Mouse (Mus musculus) liver (tissue): ENCODE data around the gene Pdxdc1.

Experiments
- DNase-seq: peaks from one replicate; pipeline ENCODE4 v3.0.0-alpha.2; 2020; ENCODE audit warnings: mixed read lengths

Pdxdc1 gene

DNA sequence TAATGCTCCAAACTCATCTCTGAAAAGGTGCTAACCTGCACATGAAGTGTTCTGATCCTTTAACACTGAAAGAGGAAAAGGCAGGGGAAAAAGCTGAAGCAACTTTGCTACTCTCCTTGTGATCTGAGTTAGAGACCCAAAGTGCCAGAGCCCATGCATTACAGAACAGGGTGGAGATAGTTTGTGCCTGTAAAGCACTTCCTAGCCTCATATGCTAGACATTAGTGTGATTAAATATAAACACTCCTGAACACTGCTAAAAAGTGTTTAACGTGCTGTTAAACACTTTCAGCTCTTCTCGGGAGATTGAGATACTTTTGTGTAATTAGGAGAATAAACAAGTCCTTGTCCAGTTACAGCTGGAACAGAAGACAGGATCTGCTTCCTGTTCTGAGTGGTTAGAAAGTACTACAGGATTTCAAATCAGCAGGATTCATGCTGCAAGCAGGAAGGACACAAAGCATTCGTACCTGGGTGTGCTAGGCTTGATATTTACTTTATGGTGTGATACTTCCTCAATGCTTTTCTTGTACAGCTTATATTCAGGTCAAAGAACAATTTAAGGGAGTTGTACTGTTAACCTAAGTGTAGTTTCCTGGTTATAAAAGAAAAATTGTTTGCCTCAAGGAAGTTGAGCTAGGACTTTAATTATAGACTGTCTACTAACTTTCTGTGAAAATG lies 19.7 kb downstream of the Pdxdc1 start:
- no peak for DNase-seq

DNA sequence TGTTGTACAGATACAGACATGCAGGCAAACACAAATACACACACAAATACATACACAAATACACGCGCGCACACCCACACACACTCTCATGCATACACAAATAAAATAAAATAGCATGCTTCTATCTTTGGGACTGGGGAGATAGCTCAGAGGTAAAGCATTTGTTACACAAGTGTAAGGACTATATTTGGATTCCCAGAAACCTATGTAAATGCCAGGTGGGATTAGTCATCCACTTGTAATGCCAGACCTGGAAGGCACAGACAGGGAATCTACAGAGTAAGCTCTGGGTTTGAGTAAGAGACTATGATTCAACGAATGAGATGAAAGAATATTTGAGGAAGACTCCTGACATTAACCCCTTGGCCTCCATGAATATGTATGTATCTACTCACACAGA lies 27.4 kb downstream of the Pdxdc1 start:
- no peak for DNase-seq

DNA sequence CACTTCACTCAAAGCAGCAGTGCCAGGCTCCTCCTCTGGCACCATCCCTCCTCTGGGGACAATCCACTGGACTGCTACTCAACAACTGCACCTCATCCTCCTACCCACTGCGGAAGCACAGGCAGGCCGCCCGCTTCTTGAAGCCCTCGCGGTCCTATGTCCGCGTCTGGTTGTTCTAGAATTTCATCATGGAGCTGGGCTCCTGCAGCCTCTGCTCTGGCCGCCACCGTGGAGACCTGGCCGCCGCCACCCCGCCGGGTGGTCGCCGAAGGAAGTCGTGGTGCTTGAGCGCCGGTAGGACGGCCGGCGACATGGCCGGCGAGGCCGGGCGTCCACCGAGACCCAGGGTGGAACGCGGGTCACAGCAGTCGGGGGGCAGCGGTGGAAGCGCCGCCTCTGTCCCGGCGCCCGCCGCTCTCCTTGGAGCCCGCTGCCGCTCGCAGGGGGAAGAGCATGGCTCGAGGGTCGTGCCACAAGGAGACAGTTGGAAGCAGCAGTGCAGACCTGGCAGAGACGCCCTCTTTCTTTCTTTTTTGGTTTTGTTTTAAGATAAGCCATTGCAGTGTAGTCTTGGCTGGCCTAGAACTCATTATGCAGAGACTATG lies 34.9 kb downstream of the Pdxdc1 start:
- DNase-seq: peak; percentile 8

DNA sequence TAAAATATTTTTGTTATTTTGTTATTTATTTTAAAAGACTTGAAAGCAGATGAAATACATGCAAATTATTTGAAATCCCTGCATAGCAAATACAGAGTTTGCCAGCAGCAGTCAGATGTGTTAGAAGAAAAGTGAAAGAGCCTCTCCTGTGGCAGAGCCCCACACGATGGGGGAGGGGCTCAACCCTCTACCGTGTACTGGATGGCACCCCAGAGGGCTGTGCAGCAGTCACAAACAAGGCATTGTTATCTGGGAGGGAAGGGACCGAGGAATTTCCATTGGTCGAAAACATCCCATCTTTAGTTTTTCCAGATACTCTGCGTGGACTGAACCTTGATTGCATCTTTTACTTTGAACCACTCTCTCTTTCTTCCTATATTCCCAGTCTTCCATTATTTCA lies 35.5 kb downstream of the Pdxdc1 start:
- peak; percentile 17 for DNase-seq

- no peak for DNase-seq
Observed at GRCm38 (mm10) chr16:13866616-13867015, 36.3 kb downstream of the Pdxdc1 start.

- DNase-seq: peak; percentile 6
Observed at GRCm38 (mm10) chr16:13866076-13866475, 36.9 kb downstream of the Pdxdc1 start.

GRCm38 (mm10) chr16:13853886-13854285 lies 49.0 kb downstream of the Pdxdc1 start:
- DNase-seq: no peak

DNA sequence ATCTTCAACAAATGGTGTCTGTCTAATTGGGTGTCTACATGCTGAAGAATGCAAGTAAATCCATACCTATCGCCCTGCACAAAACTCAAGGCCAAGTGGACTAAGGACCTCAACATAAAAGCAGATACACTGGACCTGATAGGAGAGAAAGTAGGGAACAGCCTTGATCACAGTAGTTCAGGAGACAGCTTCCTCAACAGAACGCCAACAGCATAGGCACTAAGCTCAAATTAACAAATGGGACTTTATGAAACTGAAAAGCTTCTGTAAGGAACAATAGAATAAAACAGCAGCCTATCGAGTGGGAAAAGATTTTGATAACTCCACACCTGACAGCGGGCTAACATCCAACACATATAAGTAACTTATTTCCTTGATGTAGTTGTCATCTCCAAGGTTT lies 51.5 kb downstream of the Pdxdc1 start:
- no peak for DNase-seq

- no peak for DNase-seq
Observed at GRCm38 (mm10) chr16:13848310-13848709, 54.6 kb downstream of the Pdxdc1 start.

- DNase-seq: no peak
Observed at GRCm38 (mm10) chr16:13846675-13847074, 56.3 kb downstream of the Pdxdc1 start.

- DNase-seq: no peak
Observed at GRCm38 (mm10) chr16:13845031-13845430, 57.9 kb downstream of the Pdxdc1 start.

DNA sequence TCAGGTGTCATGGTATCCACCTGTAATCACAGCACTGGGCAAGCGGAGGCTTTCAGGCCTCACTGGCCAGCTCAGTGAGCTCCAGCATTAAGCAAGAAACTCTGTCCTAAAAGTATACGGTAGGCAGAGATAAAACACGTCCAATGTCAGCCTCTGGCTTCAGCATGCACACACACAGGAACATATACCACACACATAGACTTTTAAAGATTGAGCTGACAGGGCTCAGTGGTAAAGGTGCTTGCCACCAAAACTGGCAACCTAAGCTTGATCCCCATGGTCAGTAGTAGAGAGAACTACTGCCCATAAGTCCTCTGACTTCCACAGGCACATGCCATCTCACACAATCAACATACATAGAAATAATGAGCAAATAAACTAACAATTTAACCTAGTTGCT lies 62.0 kb downstream of the Pdxdc1 start:
- DNase-seq: no peak

DNA sequence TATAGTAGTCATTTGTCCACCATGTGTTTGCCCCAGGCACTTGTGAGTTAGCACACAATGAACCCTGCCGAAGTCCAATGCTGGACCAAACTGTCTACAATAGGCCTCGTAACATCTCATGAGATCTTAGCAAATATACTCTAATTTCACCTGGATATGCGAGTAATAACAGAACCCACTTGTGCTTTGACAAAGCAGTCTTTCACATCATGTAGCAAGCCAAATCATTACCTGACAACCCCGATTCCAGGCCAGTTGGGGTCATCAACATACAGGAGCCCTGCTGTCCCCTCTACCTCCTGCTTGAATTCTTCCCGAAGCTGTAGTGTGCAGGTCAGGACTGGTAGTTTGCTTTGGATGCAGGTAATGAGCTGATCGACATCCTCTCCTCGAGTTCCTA lies 62.9 kb downstream of the Pdxdc1 start:
- no peak for DNase-seq

DNA sequence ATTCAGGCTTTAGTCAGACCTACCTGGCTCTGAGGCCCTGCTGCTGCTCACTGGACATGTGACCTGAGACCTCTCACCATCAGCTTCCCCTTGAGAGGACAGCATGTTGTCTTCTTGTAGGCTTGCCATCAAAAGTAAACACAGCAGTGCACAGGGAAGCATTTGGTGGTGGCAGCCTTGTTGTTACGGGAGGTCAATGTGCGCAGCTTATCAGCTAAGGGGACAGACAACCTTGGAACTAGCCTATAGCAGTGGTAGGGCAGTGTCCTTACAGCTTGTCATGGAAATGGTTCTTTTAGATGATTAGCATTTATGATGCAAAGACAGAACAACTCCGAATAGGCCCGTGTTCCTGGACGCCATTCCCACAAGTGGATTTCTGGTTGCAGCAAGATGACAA lies 68.5 kb downstream of the Pdxdc1 start:
- DNase-seq: no peak

DNA sequence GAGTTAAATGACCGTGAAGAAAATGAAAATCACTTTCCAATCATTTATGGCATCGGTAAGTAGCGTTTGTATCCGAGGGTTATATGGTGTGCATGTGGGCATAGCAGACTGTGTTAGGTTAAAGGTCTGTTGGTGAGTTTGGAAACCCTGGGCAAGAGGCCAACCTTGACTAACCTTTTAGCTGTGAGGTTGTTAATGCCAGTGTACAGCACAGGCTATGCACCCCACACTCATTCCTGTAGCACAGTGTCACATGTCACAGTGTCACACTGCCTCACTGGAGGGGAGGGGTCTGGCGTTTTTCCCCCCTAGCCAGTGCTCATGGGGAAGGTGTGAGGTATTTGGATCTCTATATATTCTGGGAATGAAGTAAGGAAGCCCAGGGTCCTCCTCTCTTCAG lies 71.3 kb downstream of the Pdxdc1 start:
- no peak for DNase-seq

DNA sequence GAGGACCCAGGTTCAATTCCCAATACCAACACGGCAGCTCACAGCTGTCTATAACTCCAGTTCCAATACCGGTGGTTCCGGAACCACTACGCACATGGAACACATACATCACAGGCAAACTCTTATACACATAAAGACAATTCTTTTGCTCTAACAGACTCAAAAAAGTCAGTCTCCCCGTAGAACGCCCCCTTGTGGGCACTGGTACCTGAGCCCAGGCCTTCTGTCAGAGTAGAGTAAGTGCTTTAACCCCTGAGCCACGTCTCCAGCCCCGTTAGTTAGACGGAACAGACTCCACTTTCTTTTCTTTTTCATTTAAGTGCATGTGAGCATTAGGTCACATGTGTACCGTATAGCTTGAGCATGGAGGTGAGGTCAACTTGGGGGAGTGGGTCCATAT lies 72.5 kb downstream of the Pdxdc1 start:
- DNase-seq: no peak

DNA sequence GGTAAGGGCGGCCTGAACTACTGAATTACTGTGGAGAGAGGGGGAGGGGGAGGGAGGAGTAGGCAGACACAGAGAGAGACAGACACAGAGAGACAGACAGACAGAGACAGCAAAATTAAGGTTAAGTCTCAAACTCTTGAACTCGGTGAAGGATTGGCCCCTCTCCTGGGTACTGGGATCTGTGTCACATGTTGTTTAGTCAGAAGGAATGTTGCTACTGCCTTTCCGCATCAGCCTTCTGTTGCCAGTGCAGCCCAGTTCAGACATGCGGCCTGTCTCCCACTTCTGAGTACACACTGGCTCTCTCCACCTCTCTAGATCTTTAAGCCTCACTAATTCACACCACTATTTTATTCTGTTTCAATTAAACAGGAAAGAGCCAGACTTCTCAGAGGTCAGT lies 76.4 kb downstream of the Pdxdc1 start:
- DNase-seq: no peak

- no peak for DNase-seq
Observed at GRCm38 (mm10) chr16:13825781-13826490, 77.0 kb downstream of the Pdxdc1 start.

DNA sequence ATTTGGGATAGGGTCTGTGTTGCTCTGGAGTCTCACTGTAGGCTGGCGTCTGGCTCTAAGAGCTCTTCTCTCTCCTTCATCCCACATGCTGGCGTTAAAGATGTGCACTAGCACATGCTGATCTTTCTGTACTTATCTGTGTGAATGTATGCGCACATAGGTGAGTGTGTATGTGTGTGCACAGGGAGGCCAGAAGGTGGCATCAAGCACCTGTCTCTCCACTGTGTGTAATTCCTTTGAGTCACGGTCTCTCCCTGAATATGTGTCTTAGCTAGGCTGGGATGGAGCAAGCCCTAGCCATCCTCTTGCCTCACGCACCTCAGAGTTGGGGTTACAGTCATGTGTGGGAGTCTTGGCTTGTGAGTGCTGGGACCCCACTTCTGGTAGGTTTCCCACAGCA lies 82.2 kb downstream of the Pdxdc1 start:
- DNase-seq: no peak

DNA sequence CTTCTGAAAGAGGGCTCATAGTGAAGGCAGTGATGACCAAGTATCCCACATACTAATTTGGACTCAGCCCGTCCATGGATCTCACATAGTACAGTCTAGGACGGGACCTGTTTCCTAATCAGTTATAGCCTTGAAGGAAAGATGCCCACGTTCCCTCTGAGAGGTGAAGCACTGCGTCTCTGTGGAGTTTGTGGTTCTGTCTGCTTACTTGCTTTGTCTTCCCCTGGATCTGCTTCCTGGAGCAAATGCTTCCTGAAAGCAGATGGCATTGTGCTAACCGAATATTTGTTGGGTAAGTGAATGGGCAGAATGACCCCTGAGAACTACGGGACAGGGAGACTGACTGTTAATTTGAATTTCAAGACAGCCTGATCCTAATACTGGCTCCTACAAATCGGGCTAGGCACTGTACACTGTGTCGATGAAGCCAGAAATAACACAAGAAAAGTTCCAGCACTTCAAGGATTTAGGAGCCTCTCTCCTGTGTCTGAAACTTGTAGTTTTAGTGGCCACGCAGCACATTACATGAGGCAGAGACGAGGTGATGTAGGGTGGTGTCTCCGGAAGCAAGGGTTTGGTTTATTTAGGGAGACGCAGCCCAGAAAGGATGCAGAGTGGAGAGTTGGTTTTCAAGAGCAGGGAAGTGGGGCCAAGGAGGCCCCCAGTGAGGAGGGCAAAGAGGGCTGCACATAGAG lies 83.0 kb downstream of the Pdxdc1 start:
- no peak for DNase-seq

DNA sequence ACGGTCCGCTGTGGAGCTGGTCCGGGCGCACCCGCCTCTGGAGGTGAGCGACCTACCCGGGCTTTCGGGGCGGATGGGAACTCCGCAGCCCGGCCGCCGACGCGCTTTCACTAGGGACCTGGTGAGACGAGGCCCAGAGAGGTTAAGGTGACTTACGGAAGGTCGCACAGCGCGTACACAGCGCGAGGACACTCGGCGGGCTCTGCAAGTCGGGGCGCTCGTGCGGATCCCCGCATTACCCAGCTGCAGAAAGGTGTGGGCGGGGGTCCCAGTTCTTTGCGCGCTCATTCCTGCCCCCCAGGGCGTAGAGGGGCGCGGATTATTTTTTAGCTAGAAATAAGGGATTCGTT lies 83.6 kb downstream of the Pdxdc1 start:
- no peak for DNase-seq

DNA sequence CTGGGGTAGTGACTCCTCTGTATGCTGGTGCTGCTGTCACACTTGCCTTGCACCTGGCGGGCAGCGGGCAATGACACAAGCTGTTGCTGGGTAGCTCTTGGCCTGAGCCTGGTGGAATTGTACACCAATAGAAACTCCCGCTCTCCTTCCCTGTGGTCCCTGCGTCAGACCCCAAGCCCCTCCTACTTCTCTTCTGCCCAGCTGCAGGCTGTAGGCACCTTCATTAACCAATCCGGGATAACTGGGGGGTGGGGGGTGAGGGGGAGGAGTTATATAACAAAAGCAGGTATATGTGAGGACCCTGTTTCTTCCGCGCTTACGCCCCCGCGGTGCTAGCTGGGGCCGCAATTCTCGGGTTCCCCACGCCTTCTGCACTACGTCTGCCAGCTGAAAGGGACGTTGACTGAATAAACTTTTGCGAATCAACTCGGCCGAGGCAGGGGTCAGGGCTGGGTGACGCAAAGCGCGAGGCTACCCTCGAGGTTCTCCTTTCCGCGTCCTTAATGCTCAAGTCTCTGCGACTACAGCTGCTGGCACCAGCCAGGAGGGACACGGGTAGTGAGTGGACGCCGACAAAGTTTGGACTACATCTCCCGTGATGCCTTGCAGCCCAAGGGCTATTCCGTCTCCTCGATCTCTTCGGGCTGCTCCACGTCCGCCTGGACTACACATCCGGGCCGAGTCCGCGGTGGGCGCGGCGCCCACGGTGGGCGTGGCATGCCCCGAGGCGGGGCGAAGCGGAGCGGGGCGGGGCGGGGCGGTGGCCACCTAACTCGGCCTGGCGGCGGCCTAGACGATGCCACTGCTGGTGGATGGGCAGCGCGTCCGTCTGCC lies 84.2 kb downstream of the Pdxdc1 start, which contains the start of gene Ntan1:
Ntan1 (plus strand) TSS at position 286 of the 834 bp plus-strand sequence.
- peak; percentile 96 for DNase-seq

DNA sequence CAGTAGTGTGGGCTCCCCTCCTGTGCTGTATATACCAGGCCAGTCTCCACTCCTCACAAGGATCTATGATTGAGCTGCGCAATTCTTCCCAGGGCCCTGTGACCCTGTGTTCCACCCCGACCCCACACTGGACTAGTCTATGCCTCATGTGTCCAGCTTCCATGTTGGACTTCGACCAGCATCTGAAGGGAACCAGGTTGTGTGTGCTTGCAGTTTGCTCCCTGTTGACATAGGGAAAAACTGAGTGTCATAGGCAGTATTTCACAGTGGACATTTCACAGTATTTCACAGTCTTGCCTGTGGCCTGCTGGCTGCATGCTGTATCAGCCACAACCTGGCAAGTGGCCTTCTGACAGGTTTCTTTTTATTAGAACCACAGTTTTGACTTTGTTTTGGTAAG lies 89.7 kb downstream of the Pdxdc1 start:
- no peak for DNase-seq
